Mouse (Mus musculus) midbrain, embryonic 14.5 days (tissue): Measurements from ENCODE around the gene Odf4. TPM values are rescaled to one million over a fixed set of nuclear protein-coding genes. Genes with fewer than 3 reads are reported as not detected.
"Not testable (repeated sequence)": the region's sequence is repeated elsewhere in the genome, so short reads cannot be mapped to it uniquely, and the experiment has no call there.

Source experiments
- ATAC-seq: fragments of 200-750 bp; cut with Nextera tagmentation; 2 replicates; pipeline ENCODE4 v1.8.0; 2017; ENCODE audit warnings: moderate number of reproducible peaks, moderate library complexity; ENCODE audit not compliant: low FRiP score, low TSS enrichment
- DNase-seq: peaks from one replicate; pipeline ENCODE4 v3.0.0-alpha.2; 2015
- H3K27ac ChIP-seq: fragments of 300-500 bp; sonication (generic); replicated peaks from 2 replicates; pipeline ENCODE4 v1.5.1; 2014; ENCODE audit warnings: mild to moderate bottlenecking, low read depth, low read length, moderate library complexity
- H3K27me3 ChIP-seq: fragments of 300-500 bp; sonication (generic); 2 replicates; pipeline ENCODE4 v1.6.1; 2014; ENCODE audit warnings: low read length, control low read depth, mixed read lengths; ENCODE audit not compliant: control insufficient read depth, insufficient read depth
- H3K36me3 ChIP-seq: fragments of 300-500 bp; sonication (generic); 2 replicates; pipeline ENCODE4 v1.6.1; 2014; ENCODE audit warnings: low read length, control low read depth; ENCODE audit not compliant: control insufficient read depth, insufficient read depth
- H3K4me1 ChIP-seq: fragments of 300-500 bp; sonication (generic); 2 replicates; pipeline ENCODE4 v1.6.1; 2014; ENCODE audit warnings: mild to moderate bottlenecking, antibody characterized with exemption, low read length, control low read depth; ENCODE audit not compliant: control insufficient read depth, insufficient read depth
- H3K4me2 ChIP-seq: fragments of 300-500 bp; sonication (generic); 2 replicates; pipeline ENCODE4 v1.6.1; 2014; ENCODE audit warnings: mild to moderate bottlenecking, low read length, moderate library complexity
- H3K4me3 ChIP-seq: fragments of 300-500 bp; sonication (generic); replicated peaks from 2 replicates; pipeline ENCODE4 v1.5.1; 2014; ENCODE audit warnings: low read depth, low read length
- H3K9ac ChIP-seq: fragments of 300-500 bp; sonication (generic); replicated peaks from 2 replicates; pipeline ENCODE4 v1.6.1; 2014; ENCODE audit warnings: mild to moderate bottlenecking, low read length, moderate library complexity
- H3K9me3 ChIP-seq: fragments of 300-500 bp; sonication (generic); 2 replicates; pipeline ENCODE4 v1.6.1; 2016; ENCODE audit warnings: low read length, control low read depth, mixed read lengths; ENCODE audit not compliant: control insufficient read depth
- WGBS: fragments of 180-500 bp; shearing (Covaris S2); extraction: QIAGEN DNeasy Blood & Tissue Kit; methylation state at CpG from one replicate; pipeline ENCODE4 v1.1.7; 2014; 5-methylcytosine and 5-hydroxymethylcytosine counted together
- polyA plus RNA-seq: library from polyadenylated mRNA; unstranded; fragments of >200 nt; fragmentation: Nextera tagmentation; extraction: Ambion mirVana; gene quantifications from 2 replicates; pipeline ENCODE4 v1.2.1, GENCODE M21; 2014

Odf4 gene
- polyA plus RNA-seq, 1 experiment from 2014 or later: 0.53 TPM

DNA sequence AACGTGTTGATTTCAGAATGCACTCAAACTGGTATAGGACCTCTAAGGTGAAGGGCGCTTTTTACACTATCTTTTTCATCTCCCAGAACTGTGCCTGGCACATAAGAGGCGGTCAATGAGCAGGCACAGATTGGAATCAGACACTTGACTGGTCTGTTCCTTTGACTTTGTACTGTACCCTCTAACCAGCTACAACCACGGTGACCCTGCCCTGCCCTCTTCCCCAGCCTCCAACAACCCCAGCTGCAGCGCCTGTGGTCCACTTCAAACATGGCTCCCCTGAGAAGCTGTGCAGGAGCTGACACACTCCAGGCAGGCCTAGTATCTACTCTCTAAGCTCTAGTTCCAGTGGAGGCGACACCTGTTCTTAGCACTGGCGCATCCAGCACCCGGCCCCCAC is 15.8 kb upstream of the Odf4 start:
- ATAC-seq: no peak
- Histone ChIP-seq H3K27ac (no peak overlapping the region), H3K9ac (no peak overlapping the region), H3K4me3 (no peak overlapping the region), H3K27me3 (no peaks in the 10 kb centered on the region), H3K36me3 (0 out of 2 replicates have a peak, but pooled peaks cover 4% of the 10 kb centered on the region), H3K4me1 (0 out of 2 replicates have a peak, but pooled peaks cover 8% of the 10 kb centered on the region), H3K4me2 (no peak overlapping the region), H3K9me3 (no peaks in the 10 kb centered on the region)
- no peak for DNase-seq
- 91% methylated on average over 8 of the region's 8 CpGs for WGBS

DNA sequence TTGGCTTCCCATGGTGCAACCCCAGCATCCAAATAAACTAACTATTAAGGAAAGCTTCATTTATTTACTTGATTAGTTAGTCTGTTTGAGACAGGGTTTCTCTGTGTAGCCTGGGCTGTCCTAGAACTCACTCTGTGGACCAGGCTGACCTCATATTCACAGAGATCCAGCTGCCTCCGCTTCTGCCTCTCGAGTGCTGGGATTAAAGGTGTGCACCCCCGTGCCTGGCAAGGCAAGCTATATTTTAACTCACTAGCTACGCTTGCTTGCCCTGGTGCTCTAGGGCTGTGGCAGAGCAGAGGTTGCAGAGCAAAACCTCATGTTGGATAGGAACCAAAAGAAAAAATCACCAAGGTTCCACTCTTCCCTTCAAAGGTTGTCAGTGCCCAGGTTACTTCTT is 13.6 kb upstream of the Odf4 start:
- H3K4me2 ChIP-seq: peak overlapping the region; percentile 76
- 0 out of 2 replicates have a peak, but pooled peaks cover 8% of the 10 kb centered on the region for H3K4me1 ChIP-seq
- H3K27ac ChIP-seq: 0 out of 2 replicates have a peak overlapping the region, but pooled peaks have one; percentile 76
- 59% methylated on average over 4 of the region's 4 CpGs for WGBS
- H3K9me3 ChIP-seq: no peaks in the 10 kb centered on the region
- DNase-seq: no peak
- ATAC-seq: no peak
- H3K36me3 ChIP-seq: 0 out of 2 replicates have a peak, but pooled peaks cover 4% of the 10 kb centered on the region
- no peaks in the 10 kb centered on the region for H3K27me3 ChIP-seq
- H3K4me3 ChIP-seq: peak overlapping the region; percentile 46
- H3K9ac ChIP-seq: peak overlapping the region; percentile 56; the same call in 1 of the 2 replicates

DNA sequence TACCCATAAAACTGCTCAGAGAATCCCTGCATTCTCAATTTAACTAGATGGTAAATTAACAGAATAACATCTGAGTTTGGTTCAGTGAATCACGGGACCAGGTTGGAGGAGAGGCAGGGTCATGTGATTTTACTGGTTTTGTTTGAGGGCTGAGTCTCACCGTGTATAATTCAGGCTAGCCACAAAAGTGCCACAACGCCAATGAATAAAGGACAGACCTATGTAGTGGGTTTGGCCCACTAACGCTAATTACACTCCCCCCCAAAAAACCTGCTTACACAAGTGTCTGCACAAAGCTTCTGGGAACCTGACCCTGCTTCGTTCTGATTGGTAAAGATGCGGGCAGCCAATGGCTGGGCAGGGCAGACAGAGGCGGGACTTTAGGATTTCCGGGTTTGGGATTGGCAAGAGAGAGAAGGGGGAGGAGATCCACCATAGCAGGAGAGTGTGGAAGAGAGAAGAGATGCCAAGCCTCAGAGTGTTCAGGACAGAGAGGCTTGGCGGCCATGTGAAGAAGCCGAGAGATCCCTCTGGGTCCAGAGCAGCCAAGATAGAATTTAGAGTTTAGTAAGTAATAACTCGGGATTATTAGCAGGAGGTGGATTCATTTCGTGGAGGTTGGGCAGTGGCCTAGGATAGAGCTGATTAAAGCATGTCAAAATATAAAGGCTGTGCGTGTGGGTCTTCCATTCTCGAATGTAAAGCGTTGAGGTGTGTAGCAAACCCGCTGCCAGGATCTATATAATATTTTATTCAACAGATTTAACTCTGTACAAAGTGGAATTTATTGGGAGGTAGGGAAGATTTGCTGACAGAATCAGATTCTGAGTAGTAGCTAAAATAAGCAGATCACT is 12.8 kb upstream of the Odf4 start:
- peak; percentile 99 for ATAC-seq
- 2% methylated on average over 16 of the region's 16 CpGs for WGBS
- Histone ChIP-seq H3K9ac (peak overlapping the region; percentile 56), H3K4me2 (peak overlapping the region; percentile 76), H3K9me3 (no peaks in the 10 kb centered on the region), H3K4me3 (peak overlapping the region; percentile 46), H3K4me1 (0 out of 2 replicates have a peak, but pooled peaks cover 8% of the 10 kb centered on the region), H3K27ac (peak overlapping the region; percentile 76), H3K27me3 (no peaks in the 10 kb centered on the region), H3K36me3 (0 out of 2 replicates have a peak, but pooled peaks cover 2% of the 10 kb centered on the region)
- peak; percentile 94 for DNase-seq

DNA sequence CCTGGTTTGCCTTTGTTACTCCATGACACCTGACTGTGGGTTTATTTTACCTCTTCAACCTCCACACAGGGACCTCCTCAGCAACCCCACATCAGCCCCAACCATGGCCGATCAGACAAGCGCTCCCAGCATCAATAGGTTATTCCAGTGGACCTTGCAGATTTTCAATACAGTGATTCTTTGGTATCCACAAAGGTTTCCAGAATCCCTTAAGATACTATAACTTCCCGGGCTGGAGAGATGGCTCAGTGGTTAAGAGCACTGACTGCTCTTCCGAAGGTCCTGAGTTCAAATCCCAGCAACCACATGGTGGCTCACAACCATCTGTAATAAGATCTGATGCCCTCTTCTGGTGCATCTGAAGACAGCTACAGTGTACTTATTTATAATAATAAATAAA is 10.1 kb upstream of the Odf4 start:
- not testable (repeated sequence) for H3K4me3 ChIP-seq, H3K4me1 ChIP-seq, DNase-seq, H3K9me3 ChIP-seq, H3K36me3 ChIP-seq, H3K27ac ChIP-seq, H3K27me3 ChIP-seq, H3K9ac ChIP-seq, H3K4me2 ChIP-seq, ATAC-seq
- WGBS: 88% methylated on average over 4 of the region's 4 CpGs

DNA sequence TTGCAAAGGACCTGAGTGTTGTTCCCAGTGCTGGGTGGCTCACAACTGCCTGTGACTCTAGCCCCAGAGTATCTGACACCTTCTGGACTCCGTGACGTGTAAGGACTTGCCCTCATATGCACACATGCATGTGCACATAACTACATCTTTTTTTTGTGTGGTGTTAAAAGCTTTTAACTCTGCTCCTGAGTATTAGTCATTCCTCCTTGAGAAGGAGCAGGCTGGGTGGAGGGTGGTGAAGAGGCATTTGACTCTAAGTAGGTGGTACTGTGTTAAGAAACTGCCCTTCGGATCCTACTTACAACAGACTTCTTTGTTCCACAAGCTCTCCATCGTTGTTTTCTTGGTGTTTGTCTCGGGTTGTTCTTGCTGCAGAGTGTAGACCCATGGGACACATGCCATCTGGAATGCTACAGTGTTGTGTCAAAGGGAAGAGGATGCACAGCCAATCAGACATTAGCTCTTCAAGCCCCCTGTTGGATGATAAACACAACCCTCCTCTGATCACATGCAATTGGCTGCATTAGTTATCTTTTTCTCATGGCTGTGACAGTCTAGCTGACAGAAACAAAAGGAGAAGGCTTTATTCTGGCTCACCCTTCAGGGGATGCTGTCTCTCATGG is 7.1 kb upstream of the Odf4 start:
- peak; percentile 46 for DNase-seq
- no peaks in the 10 kb centered on the region for H3K36me3 ChIP-seq
- H3K9ac ChIP-seq: no peak overlapping the region
- no peaks in the 10 kb centered on the region for H3K4me1 ChIP-seq
- no peak for ATAC-seq
- WGBS: 68% methylated on average over 5 of the region's 5 CpGs
- no peak overlapping the region for H3K4me2 ChIP-seq
- peak overlapping the region; percentile 20; the same call in 1 of the 2 replicates for H3K27ac ChIP-seq
- no peaks in the 10 kb centered on the region for H3K9me3 ChIP-seq
- no peaks in the 10 kb centered on the region for H3K27me3 ChIP-seq
- H3K4me3 ChIP-seq: no peak overlapping the region

DNA sequence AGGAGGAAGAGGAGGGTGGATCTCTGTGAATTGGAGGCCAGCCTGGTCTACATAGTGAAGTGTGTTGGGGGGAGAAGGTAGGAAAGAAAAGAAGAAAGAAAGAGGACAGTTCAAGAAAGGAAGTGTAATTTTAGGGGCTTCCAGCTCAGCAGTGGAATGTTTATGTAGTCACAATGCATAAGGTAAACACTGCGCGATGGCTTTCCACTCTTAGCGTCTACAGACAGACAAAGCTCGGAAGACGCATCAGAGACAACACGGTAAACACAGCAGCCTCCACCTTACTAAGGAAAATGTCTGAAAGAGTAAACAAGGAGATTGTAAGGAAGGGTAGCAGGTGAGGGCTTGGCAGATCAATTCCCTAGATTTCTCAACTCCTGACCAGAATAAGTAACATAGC is 3.1 kb upstream of the Odf4 start:
- Histone ChIP-seq H3K27me3 (no peaks in the 10 kb centered on the region), H3K36me3 (no peaks in the 10 kb centered on the region), H3K9ac (no peak overlapping the region), H3K27ac (no peak overlapping the region), H3K9me3 (no peaks in the 10 kb centered on the region), H3K4me1 (no peaks in the 10 kb centered on the region), H3K4me3 (no peak overlapping the region), H3K4me2 (no peak overlapping the region)
- WGBS: 88% methylated on average over 6 of the region's 6 CpGs
- no peak for ATAC-seq
- no peak for DNase-seq

DNA sequence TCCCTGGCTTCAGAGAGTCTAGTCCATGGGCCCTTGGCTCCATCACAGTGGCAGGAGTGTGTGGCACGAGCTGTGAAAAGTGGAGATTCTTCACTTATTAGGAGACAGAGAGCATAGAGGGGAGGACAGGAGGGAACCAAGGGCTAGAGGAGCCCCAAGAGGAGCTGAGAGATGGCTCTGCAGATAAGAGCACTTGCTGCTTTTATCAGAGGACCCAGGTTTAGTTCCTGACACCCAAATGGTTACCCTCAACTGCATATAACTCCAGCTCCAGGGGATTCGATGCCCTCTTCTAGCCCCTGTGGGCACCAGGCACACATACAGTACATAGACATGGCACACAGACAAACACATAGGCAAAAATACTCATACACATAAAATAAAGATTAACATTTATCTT is 2.1 kb downstream of the Odf4 start:
- no peak overlapping the region for H3K9ac ChIP-seq

DNA sequence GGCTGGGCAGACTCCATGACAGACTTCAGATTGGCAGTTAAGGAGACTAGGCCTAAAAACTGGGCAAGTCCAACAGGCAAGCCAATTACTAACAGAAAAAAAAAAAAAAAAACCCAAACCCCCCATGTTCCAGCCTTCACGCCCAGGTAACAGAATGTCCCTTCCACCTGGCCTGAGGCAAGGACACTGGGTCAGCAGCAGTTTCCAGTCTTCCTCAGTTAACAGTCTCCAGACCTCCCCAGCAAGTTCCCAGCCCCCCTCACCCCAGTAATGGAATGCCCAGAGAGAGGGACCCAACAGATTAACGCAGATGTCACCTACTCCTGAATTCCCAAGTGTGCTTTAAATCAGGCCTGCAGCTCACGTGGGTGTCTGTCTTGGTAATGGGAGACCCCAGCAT is 3.7 kb downstream of the Odf4 start:
- no peak for DNase-seq
- 67% methylated on average over 3 of the region's 3 CpGs for WGBS
- no peak overlapping the region for H3K9ac ChIP-seq

More for the DNA sequence above, 2.1 kb downstream of the Odf4 start:
- 79% methylated on average over 2 of the region's 2 CpGs for whole genome bisulfite sequencing
- DNase-seq (no peak), ATAC-seq (no peak)
- Histone ChIP-seq H3K9me3 (no peaks in the 10 kb centered on the region), H3K4me1 (no peaks in the 10 kb centered on the region), H3K27ac (no peak overlapping the region), H3K4me3 (no peak overlapping the region), H3K27me3 (no peaks in the 10 kb centered on the region), H3K36me3 (no peaks in the 10 kb centered on the region), H3K4me2 (no peak overlapping the region)

More for the DNA sequence above, 3.7 kb downstream of the Odf4 start:
- H3K36me3 ChIP-seq: no peaks in the 10 kb centered on the region
- H3K4me2 ChIP-seq: no peak overlapping the region
- H3K4me1 ChIP-seq: no peaks in the 10 kb centered on the region
- H3K4me3 ChIP-seq: no peak overlapping the region
- ATAC-seq: no peak
- H3K27me3 ChIP-seq: no peaks in the 10 kb centered on the region
- H3K9me3 ChIP-seq: no peaks in the 10 kb centered on the region
- no peak overlapping the region for H3K27ac ChIP-seq
